Mouse (Mus musculus) liver, embryonic 16.5 days (tissue): ENCODE data around the gene Pck2. TPM values are rescaled to one million over a fixed set of nuclear protein-coding genes. Genes with fewer than 3 reads are reported as not detected.
A peak's percentile ranks its signal among the peaks of the same experiment; 100 is the strongest.

Experiments used
- ATAC-seq: fragments of 200-750 bp; cut with Nextera tagmentation; 2 replicates; pipeline ENCODE4 v1.8.0; 2017; ENCODE audit warnings: low read depth, mild to moderate bottlenecking, moderate number of reproducible peaks, moderate library complexity
- H3K27ac ChIP-seq: fragments of 300-500 bp; sonication (generic); 2 replicates; pipeline ENCODE4 v1.5.1; 2014; ENCODE audit warnings: mild to moderate bottlenecking, low read length
- H3K27me3 ChIP-seq: fragments of 300-500 bp; sonication (generic); 2 replicates; pipeline ENCODE4 v1.6.1; 2014; ENCODE audit warnings: low read depth, low read length, mixed read lengths; ENCODE audit not compliant: control insufficient read depth, insufficient read depth
- H3K36me3 ChIP-seq: fragments of 300-500 bp; sonication (generic); 2 replicates; pipeline ENCODE4 v1.6.1; 2014; ENCODE audit warnings: mild to moderate bottlenecking; ENCODE audit not compliant: control insufficient read depth, insufficient read depth
- H3K4me1 ChIP-seq: fragments of 300-500 bp; sonication (generic); 2 replicates; pipeline ENCODE4 v1.6.1; 2014; ENCODE audit warnings: low read depth, low read length, mixed read lengths; ENCODE audit not compliant: control insufficient read depth
- H3K4me2 ChIP-seq: fragments of 300-500 bp; sonication (generic); 2 replicates; pipeline ENCODE4 v1.6.1; 2014; ENCODE audit warnings: low read depth, low read length, mixed read lengths
- H3K4me3 ChIP-seq: fragments of 300-500 bp; sonication (generic); 2 replicates; pipeline ENCODE4 v1.5.1; 2014; ENCODE audit warnings: low read depth, mild to moderate bottlenecking, low read length
- H3K9ac ChIP-seq: fragments of 300-500 bp; sonication (generic); 2 replicates; pipeline ENCODE4 v1.6.1; 2014; ENCODE audit warnings: low read depth, low read length
- H3K9me3 ChIP-seq: fragments of 300-500 bp; sonication (generic); replicated peaks from 2 replicates; pipeline ENCODE4 v1.6.1; 2016; ENCODE audit warnings: low read length; ENCODE audit not compliant: control insufficient read depth
- WGBS: fragments of 180-500 bp; shearing (Covaris S2); extraction: QIAGEN DNeasy Blood & Tissue Kit; methylation state at CpG from one replicate; pipeline ENCODE4 v1.1.7; 2014; ENCODE audit not compliant: insufficient replicate concordance; 5-methylcytosine and 5-hydroxymethylcytosine counted together
- polyA plus RNA-seq: library from polyadenylated mRNA; unstranded; fragments of >200 nt; fragmentation: Nextera tagmentation; extraction: Ambion mirVana; gene quantifications from 2 replicates; pipeline ENCODE4 v1.2.1, GENCODE M21; 2015

Pck2 gene
- polyA plus RNA-seq, 1 experiment from 2014 or later, result 41.2 TPM

- Histone ChIP-seq H3K27me3 (no peaks in the 10 kb centered on the region), H3K4me1 (peaks cover 25% of the 10 kb centered on the region)
- under 1% methylated on average over 32 of the region's 32 CpGs for WGBS
These were observed 38.0 kb downstream of the Pck2 start, which contains the start of gene Psme1 for GRCm38 (mm10) chr14:55577871-55578667. Psme1 (plus strand) TSS chr14:55578123.

GRCm38 (mm10) chr14:55578668-55579269 is 38.7 kb downstream of the Pck2 start:
- 10% methylated on average over 6 of the region's 6 CpGs for WGBS
- Histone ChIP-seq H3K27ac (peak overlapping the region; percentile 83), H3K9me3 (no peaks in the 10 kb centered on the region), H3K27me3 (no peaks in the 10 kb centered on the region), H3K4me3 (peak overlapping the region; percentile 70), H3K36me3 (0 out of 2 replicates have a peak, but pooled peaks cover 3% of the 10 kb centered on the region), H3K9ac (peak overlapping the region; percentile 80), H3K4me1 (peaks cover 30% of the 10 kb centered on the region), H3K4me2 (peak overlapping the region; percentile 80)
- peak; percentile 54 for ATAC-seq

More at GRCm38 (mm10) chr14:55577871-55578667, 38.0 kb downstream of the Pck2 start, which contains the start of gene Psme1:
- peak within 1 kb of the TSS; percentile 80 for H3K4me2 ChIP-seq
- peak within 1 kb of the TSS; percentile 80 for H3K9ac ChIP-seq
- H3K36me3 ChIP-seq, result 0 out of 2 replicates have a peak, but pooled peaks cover 3% of the 10 kb centered on the region
- H3K4me3 ChIP-seq, result peak within 1 kb of the TSS; percentile 70
- H3K9me3 ChIP-seq, result no peaks in the 10 kb centered on the region
- ATAC-seq, result peak; percentile 86
- peak within 1 kb of the TSS; percentile 83 for H3K27ac ChIP-seq

- H3K4me1 ChIP-seq, result peaks cover 41% of the 10 kb centered on the region
- 83% methylated on average over 23 of the region's 23 CpGs for WGBS
- no peaks in the 10 kb centered on the region for H3K27me3 ChIP-seq
- no peaks in the 10 kb centered on the region for H3K9me3 ChIP-seq
- no peak overlapping the region for H3K4me3 ChIP-seq
- no peak overlapping the region; the same call in 1 of the 2 replicates for H3K9ac ChIP-seq
- 0 out of 2 replicates have a peak, but pooled peaks cover 3% of the 10 kb centered on the region for H3K36me3 ChIP-seq
- no peak for ATAC-seq
- H3K4me2 ChIP-seq, result peak overlapping the region; percentile 80; the same call in 1 of the 2 replicates
- H3K27ac ChIP-seq, result peak overlapping the region; percentile 26; the same call in 1 of the 2 replicates
These were observed 39.7 kb downstream of the Pck2 start for GRCm38 (mm10) chr14:55579511-55580496.

- H3K36me3 ChIP-seq, result 0 out of 2 replicates have a peak, but pooled peaks cover 3% of the 10 kb centered on the region
- H3K27ac ChIP-seq, result no peak overlapping the region
- H3K4me2 ChIP-seq, result no peak overlapping the region
- H3K9ac ChIP-seq, result no peak overlapping the region
- no peaks in the 10 kb centered on the region for H3K27me3 ChIP-seq
- H3K9me3 ChIP-seq, result no peaks in the 10 kb centered on the region
- H3K4me1 ChIP-seq, result peaks cover 46% of the 10 kb centered on the region
- ATAC-seq, result no peak
- WGBS, result 88% methylated on average over 16 of the region's 16 CpGs
- H3K4me3 ChIP-seq, result no peak overlapping the region
These were observed 40.7 kb downstream of the Pck2 start for GRCm38 (mm10) chr14:55580731-55581130.

GRCm38 (mm10) chr14:55581981-55582681 is 42.1 kb downstream of the Pck2 start:
- Histone ChIP-seq H3K27ac (no peak overlapping the region), H3K9me3 (no peaks in the 10 kb centered on the region), H3K4me1 (peaks cover 57% of the 10 kb centered on the region), H3K27me3 (no peaks in the 10 kb centered on the region), H3K9ac (no peak overlapping the region), H3K4me3 (no peak overlapping the region), H3K4me2 (no peak overlapping the region), H3K36me3 (0 out of 2 replicates have a peak, but pooled peaks cover 3% of the 10 kb centered on the region)
- WGBS, result 76% methylated on average over 9 of the region's 9 CpGs
- ATAC-seq, result no peak

GRCm38 (mm10) chr14:55584303-55584701 is 44.2 kb downstream of the Pck2 start:
- H3K36me3 ChIP-seq, result peaks cover 3% of the 10 kb centered on the region; the same call in 1 of the 2 replicates
- H3K9ac ChIP-seq, result peak overlapping the region; percentile 82

GRCm38 (mm10) chr14:55584702-55585565 is 44.9 kb downstream of the Pck2 start, which contains the start of gene Emc9:
Emc9 (minus strand) TSS chr14:55585302.
- H3K4me1 ChIP-seq, result peaks cover 43% of the 10 kb centered on the region
- 2% methylated on average over 43 of the region's 43 CpGs for WGBS
- H3K36me3 ChIP-seq, result peaks cover 3% of the 10 kb centered on the region; the same call in 1 of the 2 replicates
- H3K9me3 ChIP-seq, result no peaks in the 10 kb centered on the region
- peak; percentile 96 for ATAC-seq
- no peaks in the 10 kb centered on the region for H3K27me3 ChIP-seq
- peak within 1 kb of the TSS; percentile 82 for H3K4me3 ChIP-seq
- H3K4me2 ChIP-seq, result peak within 1 kb of the TSS; percentile 94
- peak within 1 kb of the TSS; percentile 82 for H3K9ac ChIP-seq
- peak within 1 kb of the TSS; percentile 98 for H3K27ac ChIP-seq

More at GRCm38 (mm10) chr14:55584303-55584701, 44.2 kb downstream of the Pck2 start:
- Histone ChIP-seq H3K4me3 (peak overlapping the region; percentile 82), H3K4me2 (peak overlapping the region; percentile 94), H3K4me1 (peaks cover 42% of the 10 kb centered on the region), H3K27me3 (no peaks in the 10 kb centered on the region), H3K9me3 (no peaks in the 10 kb centered on the region), H3K27ac (peak overlapping the region; percentile 98)
- ATAC-seq, result no peak
- 20% methylated on average over 5 of the region's 5 CpGs for WGBS
